Mouse (Mus musculus) small intestine, adult 2 months (tissue): ENCODE results near the gene Nae1.

Experiments used
- CTCF ChIP-seq: fragments of 200-500 bp; IDR thresholded peaks from 2 replicates; pipeline ENCODE4 v1.5.1; 2012; ENCODE audit warnings: low read depth, mild to moderate bottlenecking, control low read depth, inconsistent platforms, low read length, moderate library complexity, mixed read lengths; ENCODE audit not compliant: insufficient replicate concordance, insufficient read length; ENCODE audit errors: extremely low read depth
- POLR2A ChIP-seq: fragments of 200-500 bp; IDR thresholded peaks from 2 replicates; pipeline ENCODE4 v1.6.1; 2012; ENCODE audit warnings: low read depth, mild to moderate bottlenecking, control low read depth, inconsistent platforms, low read length, moderate library complexity

GRCm38 (mm10) chr8:104534779-104535141 is 323 bp upstream of the Nae1 start:
- TF ChIP-seq POLR2A (no peak), CTCF (no peak)
